Mouse (Mus musculus) midbrain, embryonic 11.5 days (tissue): ENCODE results near the gene Tial1. TPM values are rescaled to one million over a fixed set of nuclear protein-coding genes. Genes with fewer than 3 reads are reported as not detected.

Experiments
- ATAC-seq: fragments of 200-750 bp; cut with Nextera tagmentation; 2 replicates; pipeline ENCODE4 v1.8.0; 2017; ENCODE audit warnings: moderate TSS enrichment, moderate library complexity; ENCODE audit not compliant: low FRiP score
- DNase-seq: peaks from one replicate; pipeline ENCODE4 v3.0.0; 2015; ENCODE audit warnings: low spot score; ENCODE audit errors: missing footprints
- H3K27ac ChIP-seq: fragments of 300-500 bp; sonication (generic); 2 replicates; pipeline ENCODE4 v1.5.1; 2014; ENCODE audit warnings: low read depth, low read length
- H3K27me3 ChIP-seq: fragments of 300-500 bp; sonication (generic); 2 replicates; pipeline ENCODE4 v1.6.1; 2014; ENCODE audit warnings: mild to moderate bottlenecking, low read length, moderate library complexity, mixed read lengths; ENCODE audit not compliant: control insufficient read depth, insufficient read depth
- H3K36me3 ChIP-seq: fragments of 300-500 bp; sonication (generic); 2 replicates; pipeline ENCODE4 v1.6.1; 2014; ENCODE audit warnings: mild to moderate bottlenecking, low read length, moderate library complexity, mixed read lengths; ENCODE audit not compliant: control insufficient read depth, insufficient read depth
- H3K4me1 ChIP-seq: fragments of 300-500 bp; sonication (generic); 2 replicates; pipeline ENCODE4 v1.6.1; 2014; ENCODE audit warnings: low read length; ENCODE audit not compliant: control insufficient read depth, insufficient read depth
- H3K4me2 ChIP-seq: fragments of 300-500 bp; sonication (generic); 2 replicates; pipeline ENCODE4 v1.6.1; 2014; ENCODE audit warnings: mild to moderate bottlenecking, moderate library complexity
- H3K4me3 ChIP-seq: fragments of 300-500 bp; sonication (generic); 2 replicates; pipeline ENCODE4 v1.5.1; 2014; ENCODE audit warnings: low read depth, low read length
- H3K9ac ChIP-seq: fragments of 300-500 bp; sonication (generic); 2 replicates; pipeline ENCODE4 v1.6.1; 2014; ENCODE audit warnings: low read length
- H3K9me3 ChIP-seq: fragments of 300-500 bp; sonication (generic); 2 replicates; pipeline ENCODE4 v1.6.1; 2016; ENCODE audit warnings: low read length; ENCODE audit not compliant: control insufficient read depth
- WGBS: fragments of 180-500 bp; shearing (Covaris S2); extraction: QIAGEN DNeasy Blood & Tissue Kit; methylation state at CpG from one replicate; pipeline ENCODE4 v1.1.7; 2014; 5-methylcytosine and 5-hydroxymethylcytosine counted together
- polyA plus RNA-seq: library from polyadenylated mRNA; unstranded; fragments of >200 nt; fragmentation: Nextera tagmentation; extraction: Ambion mirVana; gene quantifications from 2 replicates; pipeline ENCODE4 v1.2.1, GENCODE M21; 2014

The Tial1 gene
- 43.9 and 46.6 TPM in 2 replicates for polyA plus RNA-seq

GRCm38 (mm10) chr7:128461285-128462215, at the start of gene Tial1:
Gene Tial1, minus strand, starts transcription at chr7:128461717.
- peak; percentile 98 for ATAC-seq
- H3K9me3 ChIP-seq: no peaks in the 10 kb centered on the region
- H3K4me1 ChIP-seq: peaks cover 14% of the 10 kb centered on the region
- under 1% methylated on average over 69 of the region's 69 CpGs for WGBS
- H3K4me3 ChIP-seq: peak within 1 kb of the TSS; percentile 93
- H3K27me3 ChIP-seq: no peaks in the 10 kb centered on the region
- peak; percentile 99 for DNase-seq
- H3K36me3 ChIP-seq: no peaks in the 10 kb centered on the region
- peak within 1 kb of the TSS; percentile 87 for H3K27ac ChIP-seq
- peak within 1 kb of the TSS; percentile 92 for H3K9ac ChIP-seq
- peak within 1 kb of the TSS; percentile 83 for H3K4me2 ChIP-seq

- Histone ChIP-seq H3K4me2 (no peak overlapping the region), H3K27ac (no peak overlapping the region), H3K9ac (no peak overlapping the region), H3K27me3 (no peaks in the 10 kb centered on the region), H3K9me3 (no peaks in the 10 kb centered on the region), H3K36me3 (no peaks in the 10 kb centered on the region), H3K4me1 (no peaks in the 10 kb centered on the region), H3K4me3 (no peak overlapping the region)
- whole genome bisulfite sequencing: 90% methylated on average over 6 of the region's 6 CpGs
- no peak for DNase-seq
- no peak for ATAC-seq
Observed at GRCm38 (mm10) chr7:128504091-128504490, 42.6 kb upstream of the Tial1 start.

DNA sequence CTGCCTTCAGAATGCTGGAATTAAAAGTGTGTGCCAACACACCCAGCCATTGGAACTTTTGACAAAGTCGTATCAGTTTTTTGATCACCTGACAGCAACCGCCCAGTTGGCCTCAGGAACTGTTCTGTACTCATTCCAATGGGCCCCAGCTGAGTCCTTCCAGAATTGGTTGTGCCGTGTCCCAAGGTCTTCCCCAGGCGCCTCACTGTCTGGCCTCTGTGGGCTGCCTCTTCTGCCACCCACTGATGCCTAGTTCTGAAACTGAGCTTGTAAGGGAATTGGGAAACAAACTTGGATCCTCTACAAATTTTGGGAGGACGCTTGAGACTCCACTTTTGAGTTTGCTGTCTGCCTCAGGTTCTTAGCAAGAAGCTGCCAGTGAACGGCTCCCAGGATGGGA, 38.3 kb upstream of the Tial1 start:
- no peaks in the 10 kb centered on the region for H3K4me1 ChIP-seq
- WGBS: 83% methylated on average over 6 of the region's 6 CpGs
- no peaks in the 10 kb centered on the region for H3K9me3 ChIP-seq
- H3K4me2 ChIP-seq: no peak overlapping the region
- H3K9ac ChIP-seq: no peak overlapping the region
- H3K27ac ChIP-seq: no peak overlapping the region
- no peaks in the 10 kb centered on the region for H3K36me3 ChIP-seq
- ATAC-seq (no peak), DNase-seq (peak; percentile 21)
- no peak overlapping the region for H3K4me3 ChIP-seq
- no peaks in the 10 kb centered on the region for H3K27me3 ChIP-seq

GRCm38 (mm10) chr7:128494546-128494945, 33.0 kb upstream of the Tial1 start:
- H3K9me3 ChIP-seq: no peaks in the 10 kb centered on the region
- no peak overlapping the region for H3K27ac ChIP-seq
- H3K4me1 ChIP-seq: no peaks in the 10 kb centered on the region
- no peak overlapping the region for H3K4me2 ChIP-seq
- no peaks in the 10 kb centered on the region for H3K36me3 ChIP-seq
- no peak overlapping the region for H3K4me3 ChIP-seq
- DNase-seq (peak; percentile 59), ATAC-seq (no peak)
- H3K27me3 ChIP-seq: no peaks in the 10 kb centered on the region
- WGBS: 95% methylated on average over 5 of the region's 5 CpGs
- no peak overlapping the region for H3K9ac ChIP-seq

DNA sequence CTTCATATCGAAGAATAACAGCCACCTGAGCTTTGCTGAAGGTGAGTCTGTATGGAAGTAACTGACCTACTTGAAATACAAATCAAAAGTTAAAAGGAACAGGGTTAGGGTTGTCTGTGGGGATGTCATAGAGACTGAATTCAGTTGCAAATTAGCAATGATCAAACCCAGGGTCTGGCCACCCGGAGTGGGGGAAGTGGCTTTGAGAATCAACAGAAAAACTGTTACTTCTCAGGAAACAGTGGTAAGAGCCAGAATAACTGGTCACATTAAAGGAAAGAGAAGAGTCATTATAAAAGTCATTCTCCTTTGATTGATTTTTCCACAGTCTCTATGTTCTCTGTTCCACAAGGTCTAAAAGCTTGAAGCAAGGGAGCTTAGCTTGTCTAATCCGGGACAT, 27.5 kb upstream of the Tial1 start:
- DNase-seq: peak; percentile 57
- Histone ChIP-seq H3K4me3 (no peak overlapping the region), H3K4me2 (no peak overlapping the region), H3K27ac (no peak overlapping the region), H3K36me3 (no peaks in the 10 kb centered on the region), H3K4me1 (no peaks in the 10 kb centered on the region), H3K9ac (no peak overlapping the region), H3K27me3 (no peaks in the 10 kb centered on the region), H3K9me3 (peaks cover 14% of the 10 kb centered on the region; the same call in 1 of the 2 replicates)
- WGBS: 95% methylated on average over 3 of the region's 3 CpGs
- no peak for ATAC-seq

- Histone ChIP-seq H3K36me3 (no peaks in the 10 kb centered on the region), H3K27ac (no peak overlapping the region), H3K9ac (no peak overlapping the region), H3K9me3 (no peaks in the 10 kb centered on the region), H3K4me2 (peak overlapping the region; percentile 22; the same call in 1 of the 2 replicates), H3K27me3 (no peaks in the 10 kb centered on the region), H3K4me3 (no peak overlapping the region), H3K4me1 (no peaks in the 10 kb centered on the region)
- WGBS: 32% methylated on average over 10 of the region's 10 CpGs
- DNase-seq (peak; percentile 91), ATAC-seq (peak; percentile 67)
Observed at GRCm38 (mm10) chr7:128474322-128474721, 12.8 kb upstream of the Tial1 start.

DNA sequence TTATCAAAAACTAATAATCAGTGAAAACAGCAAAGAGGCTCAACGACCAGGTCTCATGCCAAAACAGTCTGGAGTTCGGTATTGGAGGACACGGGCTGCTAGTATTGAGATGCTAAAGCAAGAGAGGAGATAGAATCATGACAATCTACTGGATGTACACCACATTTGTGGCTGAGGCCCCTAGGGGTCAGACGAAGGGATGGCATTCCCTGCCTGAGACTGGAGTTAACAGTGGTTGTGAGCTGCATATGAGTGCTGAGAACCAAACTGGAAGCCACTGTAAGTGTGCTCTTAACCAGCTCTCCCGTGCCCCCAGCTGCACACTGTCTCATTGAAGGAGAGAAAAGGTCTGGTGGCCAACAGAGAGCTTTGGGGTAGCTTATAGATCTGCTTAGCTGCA, 889 bp upstream of the Tial1 start:
- WGBS: 67% methylated on average over 5 of the region's 5 CpGs
- Histone ChIP-seq H3K27me3 (no peaks in the 10 kb centered on the region), H3K4me1 (peaks cover 14% of the 10 kb centered on the region), H3K36me3 (no peaks in the 10 kb centered on the region), H3K4me2 (peak overlapping the region; percentile 54), H3K9me3 (no peaks in the 10 kb centered on the region), H3K4me3 (peak overlapping the region; percentile 93; the same call in 1 of the 2 replicates), H3K9ac (peak overlapping the region; percentile 54), H3K27ac (no peak overlapping the region)
- DNase-seq (no peak), ATAC-seq (no peak)

DNA sequence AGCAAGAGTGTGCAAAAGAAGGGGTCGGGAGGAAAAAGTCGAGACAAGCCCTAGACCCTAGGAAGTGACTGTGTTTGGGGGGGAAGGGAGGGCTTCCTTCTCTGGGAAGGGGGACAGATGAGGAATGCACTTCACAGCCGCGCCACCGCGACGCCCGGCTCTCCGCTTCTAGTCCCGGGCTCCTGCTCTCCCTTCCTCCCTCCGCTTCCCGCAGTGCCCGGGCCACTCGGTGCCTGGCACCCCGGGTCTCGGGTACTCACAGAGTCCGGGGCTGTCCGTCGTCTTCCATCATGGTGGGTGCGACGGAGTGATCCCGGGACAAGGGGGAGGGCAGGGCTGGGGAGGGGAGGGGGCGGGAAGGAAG, 670 bp downstream of the Tial1 start:
- peak; percentile 94 for DNase-seq
- WGBS: 1% methylated on average over 19 of the region's 23 CpGs

GRCm38 (mm10) chr7:128460131-128460864, 1.2 kb downstream of the Tial1 start:
- H3K4me3 ChIP-seq: peak overlapping the region; percentile 93
- H3K27ac ChIP-seq: peak overlapping the region; percentile 87
- peak overlapping the region; percentile 92 for H3K9ac ChIP-seq
- no peaks in the 10 kb centered on the region for H3K9me3 ChIP-seq
- no peak; the same call in 1 of the 2 replicates for ATAC-seq
- H3K27me3 ChIP-seq: no peaks in the 10 kb centered on the region
- peak; percentile 95 for DNase-seq
- WGBS: under 1% methylated on average over 36 of the region's 36 CpGs
- peak overlapping the region; percentile 83 for H3K4me2 ChIP-seq
- H3K4me1 ChIP-seq: peaks cover 14% of the 10 kb centered on the region
- H3K36me3 ChIP-seq: no peaks in the 10 kb centered on the region

More for the DNA sequence above, 670 bp downstream of the Tial1 start:
- no peaks in the 10 kb centered on the region for H3K9me3 ChIP-seq
- H3K4me2 ChIP-seq: peak overlapping the region; percentile 83
- no peaks in the 10 kb centered on the region for H3K27me3 ChIP-seq
- no peaks in the 10 kb centered on the region for H3K36me3 ChIP-seq
- peaks cover 14% of the 10 kb centered on the region for H3K4me1 ChIP-seq
- peak; percentile 49 for ATAC-seq
- H3K9ac ChIP-seq: peak overlapping the region; percentile 92
- peak overlapping the region; percentile 93 for H3K4me3 ChIP-seq
- peak overlapping the region; percentile 87 for H3K27ac ChIP-seq
